Mouse (Mus musculus): ENCODE data around the gene Slc19a2. TPM values are rescaled to one million over a fixed set of nuclear protein-coding genes. Genes with fewer than 3 reads are reported as not detected.
A peak's percentile ranks its signal among the peaks of the same experiment; 100 is the strongest.

Gene Slc19a2
- 19.3 and 21.0 TPM in 2 replicates for total RNA-seq (2014; rRNA removed)
- 9.7 and 10.3 TPM in 2 replicates for polyA plus RNA-seq (2015; fragmentation: Nextera tagmentation; extraction: Ambion mirVana)

DNA sequence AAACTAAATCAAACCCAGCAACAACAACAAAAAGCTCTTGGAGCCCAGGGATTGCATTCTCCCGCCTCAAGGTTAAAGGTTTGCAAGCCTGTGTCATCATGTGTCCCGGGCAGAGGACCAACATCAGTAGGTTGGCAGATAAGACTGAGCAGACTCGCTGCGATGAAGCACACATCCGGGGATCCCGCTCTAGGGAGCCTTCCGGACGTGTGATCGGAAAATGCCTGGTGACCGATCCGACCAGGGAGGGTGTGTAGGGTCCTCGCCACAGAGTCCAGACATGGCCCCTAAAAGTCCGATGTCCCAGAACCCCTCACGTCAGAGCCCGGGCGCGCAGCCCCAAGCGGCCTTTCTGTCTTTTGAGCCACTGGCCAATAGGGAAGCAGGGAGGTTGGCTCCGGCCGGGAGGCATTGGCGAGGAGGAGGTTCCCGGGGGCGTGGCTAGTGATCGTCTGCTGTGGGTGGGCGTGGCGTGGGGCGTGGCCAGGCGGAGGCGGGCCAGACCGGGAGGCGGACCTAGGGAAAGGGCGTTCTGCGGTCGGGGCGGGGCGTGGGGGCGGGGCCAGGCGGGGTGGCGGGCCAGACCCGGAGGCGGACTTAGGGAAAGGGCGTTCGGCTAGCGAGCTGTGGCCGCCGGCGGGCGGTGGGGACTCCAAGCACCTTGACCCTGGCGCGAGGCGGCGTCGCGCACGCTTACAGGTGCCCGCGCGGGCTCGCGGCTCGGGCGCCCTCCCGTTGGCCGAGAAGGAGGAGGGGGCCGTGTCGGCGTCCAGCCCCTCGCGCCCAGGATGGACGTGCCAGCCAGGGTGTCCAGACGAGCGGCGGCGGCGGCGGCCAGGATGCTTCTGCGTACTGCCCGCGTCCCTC is at the start of gene Slc19a2:
Slc19a2 (plus strand) TSS at position 582 of the 867 bp plus-strand sequence.
- WGBS = under 1% methylated on average over 57 of the region's 79 CpGs
- peak; percentile 97 for ATAC-seq
- peak within 1 kb of the TSS; percentile 53 for H3K4me3 ChIP-seq (ENCODE audit: low read length)
- no peak; the same call in 1 of the 2 replicates for TF ChIP-seq CTCF (IDR thresholded peaks at IDR 0.05; ENCODE audit: low read depth)
- H3K27me3 ChIP-seq (ENCODE audit: insufficient read depth, low read length) = no peaks in the 10 kb centered on the region
- H3K4me2 ChIP-seq (ENCODE audit: low read depth, low read length) = peak within 1 kb of the TSS; percentile 72
- H3K4me1 ChIP-seq (ENCODE audit: insufficient read depth, low read length) = peaks cover 7% of the 10 kb centered on the region; the same call in 1 of the 2 replicates
- H3K9me3 ChIP-seq (ENCODE audit: low read length) = no peaks in the 10 kb centered on the region
- DNase-seq (ENCODE audit: low spot score) = peak; percentile 97
- peak within 1 kb of the TSS; percentile 76 for H3K27ac ChIP-seq
- peak within 1 kb of the TSS; percentile 53 for H3K9ac ChIP-seq (replicated peaks; ENCODE audit: low read length)
- H3K36me3 ChIP-seq (ENCODE audit: insufficient read depth, low read length) = no peaks in the 10 kb centered on the region

DNA sequence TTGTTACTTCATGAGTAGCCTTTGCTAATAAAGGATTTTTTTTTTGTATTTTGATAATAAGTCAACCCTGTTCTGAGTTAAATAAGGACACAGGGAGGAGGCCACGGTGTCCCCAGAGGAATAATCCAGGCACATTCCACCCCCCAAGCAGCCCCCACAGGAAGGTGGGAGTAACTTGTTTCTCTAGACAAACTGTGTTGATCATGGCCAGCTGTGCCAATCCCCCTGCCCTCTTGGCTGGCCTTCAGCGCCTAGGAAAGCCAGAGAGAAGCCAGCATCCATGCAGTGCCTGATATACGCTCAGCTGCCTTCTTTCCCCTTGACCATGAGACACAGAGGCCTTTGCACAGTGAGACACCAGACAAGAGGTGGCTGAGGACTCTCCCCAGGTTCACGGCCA is 49.3 kb upstream of the Slc19a2 start:
- TF ChIP-seq CTCF (IDR thresholded peaks at IDR 0.05; ENCODE audit: low read depth) = no peak
- H3K4me3 ChIP-seq (ENCODE audit: low read length) = no peak overlapping the region
- H3K9me3 ChIP-seq (ENCODE audit: low read length) = no peaks in the 10 kb centered on the region
- H3K27ac ChIP-seq = no peak overlapping the region
- DNase-seq (ENCODE audit: low spot score) (no peak), ATAC-seq (no peak)
- no peaks in the 10 kb centered on the region for H3K27me3 ChIP-seq (ENCODE audit: insufficient read depth, low read length)
- no peaks in the 10 kb centered on the region for H3K4me1 ChIP-seq (ENCODE audit: insufficient read depth, low read length)
- no peak overlapping the region for H3K9ac ChIP-seq (replicated peaks; ENCODE audit: low read length)
- H3K36me3 ChIP-seq (ENCODE audit: insufficient read depth, low read length) = no peaks in the 10 kb centered on the region
- H3K4me2 ChIP-seq (ENCODE audit: low read depth, low read length) = no peak overlapping the region
- 83% methylated on average over 4 of the region's 4 CpGs for WGBS

DNA sequence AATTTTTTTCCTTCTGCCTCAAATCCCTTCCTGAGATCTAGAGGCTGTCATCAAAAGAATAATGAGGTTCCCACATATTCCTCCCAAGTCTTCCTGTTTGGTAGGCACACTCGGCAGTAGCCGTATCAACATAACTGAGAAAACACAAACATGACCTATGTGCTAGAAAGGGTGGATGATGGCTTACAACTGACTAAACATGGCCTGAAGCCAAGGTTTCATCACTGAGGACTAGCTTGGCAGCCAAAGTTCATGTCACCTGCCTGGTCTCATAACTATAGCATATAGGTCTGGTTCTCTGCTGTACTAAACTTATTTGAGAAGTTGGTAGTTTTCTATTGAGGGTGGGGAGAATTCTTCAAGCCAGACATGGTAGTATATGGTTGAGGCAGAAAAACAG is 40.4 kb upstream of the Slc19a2 start:
- Histone ChIP-seq H3K4me1 (ENCODE audit: insufficient read depth, low read length) (no peaks in the 10 kb centered on the region), H3K36me3 (ENCODE audit: insufficient read depth, low read length) (no peaks in the 10 kb centered on the region), H3K9ac (replicated peaks; ENCODE audit: low read length) (no peak overlapping the region), H3K27ac (no peak overlapping the region), H3K4me2 (ENCODE audit: low read depth, low read length) (no peak overlapping the region), H3K4me3 (ENCODE audit: low read length) (no peak overlapping the region), H3K9me3 (ENCODE audit: low read length) (no peaks in the 10 kb centered on the region), H3K27me3 (ENCODE audit: insufficient read depth, low read length) (no peaks in the 10 kb centered on the region)
- DNase-seq (ENCODE audit: low spot score) = no peak
- no peak for ATAC-seq
- 82% methylated on average over 2 of the region's 2 CpGs for WGBS
- no peak for TF ChIP-seq CTCF (IDR thresholded peaks at IDR 0.05; ENCODE audit: low read depth)

DNA sequence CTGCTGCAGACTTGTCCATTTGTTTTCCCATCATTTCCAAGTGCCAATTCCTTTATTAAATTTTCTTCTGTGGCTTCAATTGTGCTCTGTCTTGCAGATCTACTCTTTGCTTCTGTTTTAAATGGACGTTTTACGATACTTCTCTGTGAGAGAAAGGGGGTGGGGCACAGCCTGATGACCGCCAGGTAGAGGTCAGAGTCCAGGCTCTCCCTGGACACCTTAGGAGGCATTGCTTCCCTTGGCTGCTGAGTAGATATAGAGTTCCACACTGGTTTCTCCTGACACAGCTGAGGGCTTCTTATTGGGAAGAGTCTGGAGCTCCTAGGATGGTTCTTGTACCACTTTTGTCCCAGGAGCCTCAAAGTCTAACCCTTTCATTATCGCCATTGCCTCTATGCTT is 37.9 kb upstream of the Slc19a2 start:
- H3K9me3 ChIP-seq (ENCODE audit: low read length) = no peaks in the 10 kb centered on the region
- no peak overlapping the region for H3K9ac ChIP-seq (replicated peaks; ENCODE audit: low read length)
- no peak overlapping the region for H3K27ac ChIP-seq
- TF ChIP-seq CTCF (IDR thresholded peaks at IDR 0.05; ENCODE audit: low read depth) = no peak
- DNase-seq (ENCODE audit: low spot score) (no peak), ATAC-seq (no peak)
- no peaks in the 10 kb centered on the region for H3K27me3 ChIP-seq (ENCODE audit: insufficient read depth, low read length)
- H3K4me3 ChIP-seq (ENCODE audit: low read length) = no peak overlapping the region
- WGBS = 91% methylated on average over 4 of the region's 4 CpGs
- H3K36me3 ChIP-seq (ENCODE audit: insufficient read depth, low read length) = no peaks in the 10 kb centered on the region
- H3K4me2 ChIP-seq (ENCODE audit: low read depth, low read length) = no peak overlapping the region
- H3K4me1 ChIP-seq (ENCODE audit: insufficient read depth, low read length) = no peaks in the 10 kb centered on the region

DNA sequence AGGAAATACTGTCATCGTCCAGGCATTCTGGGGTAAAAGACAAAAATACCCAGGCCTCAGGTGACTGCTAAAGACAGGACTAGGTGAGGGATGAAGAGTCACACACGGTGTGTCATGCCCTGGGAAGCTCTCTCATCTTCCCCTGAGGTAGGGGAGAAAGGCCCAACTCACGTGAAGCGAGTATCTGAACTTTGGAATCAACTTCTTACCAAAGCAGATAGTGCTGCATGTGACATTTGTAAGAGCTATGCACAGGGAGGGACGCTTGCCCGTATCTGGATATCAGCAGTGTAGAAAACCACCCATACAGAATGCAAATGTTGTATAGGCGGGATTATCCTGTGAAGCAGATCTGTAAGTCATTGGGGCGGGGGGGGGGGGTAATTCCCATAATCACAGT is 36.2 kb upstream of the Slc19a2 start:
- 88% methylated on average over 8 of the region's 8 CpGs for WGBS
- no peaks in the 10 kb centered on the region for H3K27me3 ChIP-seq (ENCODE audit: insufficient read depth, low read length)
- H3K36me3 ChIP-seq (ENCODE audit: insufficient read depth, low read length) = no peaks in the 10 kb centered on the region
- no peak overlapping the region for H3K9ac ChIP-seq (replicated peaks; ENCODE audit: low read length)
- H3K4me2 ChIP-seq (ENCODE audit: low read depth, low read length) = no peak overlapping the region
- ATAC-seq (no peak), DNase-seq (ENCODE audit: low spot score) (no peak)
- H3K9me3 ChIP-seq (ENCODE audit: low read length) = no peaks in the 10 kb centered on the region
- H3K4me3 ChIP-seq (ENCODE audit: low read length) = no peak overlapping the region
- no peak overlapping the region for H3K27ac ChIP-seq
- no peak for TF ChIP-seq CTCF (IDR thresholded peaks at IDR 0.05; ENCODE audit: low read depth)
- H3K4me1 ChIP-seq (ENCODE audit: insufficient read depth, low read length) = no peaks in the 10 kb centered on the region

DNA sequence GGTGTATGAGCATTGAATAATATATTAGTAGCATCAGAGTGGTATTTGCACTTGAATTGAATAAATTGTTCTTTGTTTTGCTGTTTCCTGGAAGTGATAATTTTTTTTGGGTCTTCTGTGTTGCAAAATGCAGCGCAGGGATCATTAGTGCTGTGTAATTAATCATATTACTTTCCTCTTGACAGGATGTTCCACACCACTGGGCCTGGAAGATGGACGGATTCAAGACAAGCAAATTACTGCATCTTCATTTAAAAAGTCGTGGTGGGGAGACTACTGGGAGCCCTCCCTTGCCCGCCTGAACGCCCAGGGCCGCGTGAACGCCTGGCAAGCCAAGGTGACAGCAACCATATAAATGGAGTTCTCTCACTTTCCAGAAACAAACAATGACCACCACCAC is 34.7 kb upstream of the Slc19a2 start:
- ATAC-seq (peak; percentile 38), DNase-seq (ENCODE audit: low spot score) (peak; percentile 5)
- Histone ChIP-seq H3K4me1 (ENCODE audit: insufficient read depth, low read length) (no peaks in the 10 kb centered on the region), H3K27me3 (ENCODE audit: insufficient read depth, low read length) (no peaks in the 10 kb centered on the region), H3K36me3 (ENCODE audit: insufficient read depth, low read length) (no peaks in the 10 kb centered on the region), H3K9ac (replicated peaks; ENCODE audit: low read length) (no peak overlapping the region), H3K9me3 (ENCODE audit: low read length) (no peaks in the 10 kb centered on the region), H3K4me3 (ENCODE audit: low read length) (no peak overlapping the region), H3K27ac (no peak overlapping the region), H3K4me2 (ENCODE audit: low read depth, low read length) (no peak overlapping the region)
- TF ChIP-seq CTCF (IDR thresholded peaks at IDR 0.05; ENCODE audit: low read depth) = no peak
- 30% methylated on average over 8 of the region's 8 CpGs for WGBS

DNA sequence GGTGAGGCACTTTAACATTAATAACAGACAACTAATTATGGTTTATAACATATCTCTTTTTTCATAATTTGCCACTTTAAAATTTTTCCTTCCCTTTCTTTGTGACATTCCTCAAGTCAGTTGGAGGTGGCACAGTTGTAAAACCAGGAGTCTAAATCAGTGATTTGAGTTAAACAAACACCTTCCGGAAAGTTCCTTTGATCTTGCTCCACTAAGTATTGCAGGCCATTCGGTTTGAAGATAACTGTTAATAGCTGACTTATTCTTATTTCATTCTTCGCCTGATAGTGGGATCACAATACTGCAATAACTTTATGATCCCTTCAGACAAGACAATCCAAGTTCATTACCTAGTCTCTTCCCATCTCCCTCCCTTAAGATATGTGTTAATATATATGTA is 33.7 kb upstream of the Slc19a2 start:
- H3K9ac ChIP-seq (replicated peaks; ENCODE audit: low read length) = no peak overlapping the region
- no peaks in the 10 kb centered on the region for H3K36me3 ChIP-seq (ENCODE audit: insufficient read depth, low read length)
- no peaks in the 10 kb centered on the region for H3K27me3 ChIP-seq (ENCODE audit: insufficient read depth, low read length)
- H3K4me2 ChIP-seq (ENCODE audit: low read depth, low read length) = no peak overlapping the region
- H3K27ac ChIP-seq = no peak overlapping the region
- TF ChIP-seq CTCF (IDR thresholded peaks at IDR 0.05; ENCODE audit: low read depth) = no peak
- 89% methylated on average over 3 of the region's 3 CpGs for WGBS
- H3K4me1 ChIP-seq (ENCODE audit: insufficient read depth, low read length) = no peaks in the 10 kb centered on the region
- H3K9me3 ChIP-seq (ENCODE audit: low read length) = no peaks in the 10 kb centered on the region
- no peak for DNase-seq (ENCODE audit: low spot score)
- no peak for ATAC-seq
- no peak overlapping the region for H3K4me3 ChIP-seq (ENCODE audit: low read length)

All from hindbrain, postnatal 0 days (tissue).